Mouse (Mus musculus) Patski (cell line): ENCODE measurements around the gene Snx6. TPM values are rescaled to one million over a fixed set of nuclear protein-coding genes. Genes with fewer than 3 reads are reported as not detected.

ENCODE experiments used
- ATAC-seq: fragments of 100-300 bp; one replicate; pipeline ENCODE4 v1.8.0; 2021
- CTCF ChIA-PET: fragments of 350-600 bp; sonication (Branson Sonifier 250); formaldehyde crosslinking; loops from one replicate; lab custom pipeline; 2022; ENCODE audit warnings: inconsistent platforms; lab: Charles Lee
- POLR2A ChIA-PET: fragments of 350-600 bp; sonication (Branson Sonifier 250); formaldehyde crosslinking; loops from one replicate; lab custom pipeline; 2022; ENCODE audit warnings: antibody characterized with exemption, inconsistent platforms; lab: Charles Lee
- DNase-seq: peaks from one replicate; pipeline ENCODE4 v3.0.0-alpha.2; 2011; ENCODE audit warnings: low read depth, low spot score
- H3K27me3 ChIP-seq: fragments of 371-371 bp; one replicate; pipeline ENCODE4 v1.5.1; 2021
- CTCF ChIP-seq: fragments of 100-300 bp; IDR thresholded peaks from one replicate; pipeline ENCODE4 v1.5.1; 2021
- in situ Hi-C: fragments of 300-500 bp; cut with MboI; formaldehyde crosslinking; loops from 3 replicates; pipeline ENCODE4 v1.11.1; 2018; ENCODE audit warnings: low pct_unique_long_range_greater_than_20kb, mixed read lengths
- polyA plus RNA-seq: library from polyadenylated mRNA; unstranded; gene quantifications from one replicate; pipeline ENCODE4 v1.2.3, GENCODE M21; 2021

The Snx6 gene
- polyA plus RNA-seq, 1 experiment from 2014 or later: 114 TPM

DNA sequence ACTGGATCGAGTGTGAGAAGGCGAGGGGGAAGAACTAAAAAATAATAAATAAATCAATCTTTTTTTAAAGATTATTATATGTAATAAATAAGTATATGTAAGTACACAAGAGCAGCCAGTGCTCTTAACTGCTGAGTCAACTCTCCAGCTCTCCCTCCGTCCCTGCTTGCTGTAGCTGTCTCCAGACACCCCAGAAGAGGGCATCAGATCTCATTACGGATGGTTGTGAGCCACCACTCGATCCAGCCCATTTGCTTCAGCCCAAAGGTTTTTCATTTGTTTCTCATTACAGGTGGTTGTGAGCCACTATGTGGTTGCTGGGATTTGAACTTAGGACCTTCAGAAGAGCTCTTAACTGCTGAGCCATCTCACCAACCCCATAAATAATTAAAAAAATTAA is 34.4 kb upstream of the Snx6 start:
- TF ChIP-seq CTCF: no peak
- H3K27me3 ChIP-seq: no peaks in the 10 kb centered on the region
- CTCF ChIA-PET: interaction anchor here (1.1 to 1.7 kb wide), 8 partner anchors 9 to 58 kb away, joined by 3 to 13 read pairs (median 4); partner anchors contain the start of gene Cfl2
- ATAC-seq (no peak), DNase-seq (no peak)
- in situ Hi-C loops: loop anchor here (5.0 kb wide), 1 partner anchor 47 kb away; no protein-coding TSS in a partner anchor
- POLR2A ChIA-PET: no interaction called here

GRCm38 (mm10) chr12:54828043-54828442 is 32.5 kb upstream of the Snx6 start:
- in situ Hi-C loops: no loop called here
- ATAC-seq (no peak), DNase-seq (no peak)
- TF ChIP-seq CTCF: no peak
- ChIA-PET POLR2A (interaction anchor here (0.6 kb wide), 1 partner anchor 33 kb away, joined by 3 read pairs; no protein-coding TSS in a partner anchor), CTCF (no interaction called here)
- no peaks in the 10 kb centered on the region for H3K27me3 ChIP-seq

- peak; percentile 88 for TF ChIP-seq CTCF
- CTCF ChIA-PET: interaction anchor here (0.8 kb wide), 1 partner anchor 10 kb away, joined by 3 read pairs; no protein-coding TSS in a partner anchor
- H3K27me3 ChIP-seq: no peaks in the 10 kb centered on the region
- POLR2A ChIA-PET: no interaction called here
- ATAC-seq (no peak), DNase-seq (no peak)
- in situ Hi-C loops: no loop called here
These were observed 29.7 kb upstream of the Snx6 start for GRCm38 (mm10) chr12:54825202-54825601.

- in situ Hi-C loops: no loop called here
- CTCF ChIA-PET: interaction anchor here (1.9 kb wide), 1 partner anchor 13 kb away, joined by 5 read pairs; no protein-coding TSS in a partner anchor
- POLR2A ChIA-PET: no interaction called here
- ATAC-seq (no peak), DNase-seq (no peak)
- H3K27me3 ChIP-seq: no peaks in the 10 kb centered on the region
- no peak for TF ChIP-seq CTCF
These were observed 27.4 kb upstream of the Snx6 start for GRCm38 (mm10) chr12:54822836-54823426.

GRCm38 (mm10) chr12:54820684-54821161 is 25.2 kb upstream of the Snx6 start:
- POLR2A ChIA-PET: no interaction called here
- no peak for ATAC-seq
- in situ Hi-C loops: no loop called here

DNA sequence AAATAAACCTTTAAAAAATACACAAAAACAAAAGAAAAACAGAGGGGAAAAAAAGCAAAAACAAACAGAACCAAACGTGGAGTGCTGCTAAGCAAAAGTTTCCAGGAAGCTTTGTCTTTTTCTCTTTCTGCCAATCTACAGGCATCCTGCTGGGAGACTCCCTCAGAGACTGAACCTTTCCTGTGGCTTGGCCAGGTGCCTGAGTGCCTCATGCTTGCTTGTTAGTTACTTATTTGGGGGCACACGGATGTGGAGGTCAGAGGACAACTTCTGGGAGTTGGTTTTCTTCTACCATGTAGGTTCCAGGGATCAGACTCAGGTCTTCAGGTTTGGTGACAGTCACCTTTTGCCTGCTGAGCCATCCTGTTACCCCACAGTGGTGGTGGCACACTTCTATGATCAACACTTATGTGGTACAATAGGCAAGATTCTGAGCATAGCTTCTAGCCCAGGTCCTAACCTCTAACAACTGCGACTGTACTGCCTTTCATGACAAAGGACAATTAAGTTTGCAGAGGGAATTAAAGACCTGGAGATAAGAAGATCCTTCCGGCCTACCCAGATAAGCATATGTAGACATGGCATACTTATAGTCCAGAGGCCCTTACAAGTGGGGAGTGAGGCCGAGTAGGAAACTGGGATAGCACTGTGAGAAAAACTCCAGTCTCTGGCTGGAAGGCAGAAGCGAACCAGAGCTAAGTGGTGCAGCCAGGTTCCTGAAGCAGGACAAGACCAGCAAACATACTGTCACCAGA is 23.9 kb upstream of the Snx6 start:
- in situ Hi-C loops: no loop called here
- no peak for TF ChIP-seq CTCF
- POLR2A ChIA-PET: no interaction called here
- DNase-seq (peak; percentile 38), ATAC-seq (no peak)
- no peaks in the 10 kb centered on the region for H3K27me3 ChIP-seq
- CTCF ChIA-PET: interaction anchor here (1.0 kb wide), 1 partner anchor 31 kb away, joined by 3 read pairs; no protein-coding TSS in a partner anchor

More at GRCm38 (mm10) chr12:54820684-54821161, 25.2 kb upstream of the Snx6 start:
- no peak for DNase-seq
- H3K27me3 ChIP-seq: no peaks in the 10 kb centered on the region
- CTCF ChIA-PET: interaction anchor here (0.8 to 1.0 kb wide), 2 partner anchors 32 to 38 kb away, joined by 3 to 7 read pairs; no protein-coding TSS in a partner anchor
- no peak for TF ChIP-seq CTCF

DNA sequence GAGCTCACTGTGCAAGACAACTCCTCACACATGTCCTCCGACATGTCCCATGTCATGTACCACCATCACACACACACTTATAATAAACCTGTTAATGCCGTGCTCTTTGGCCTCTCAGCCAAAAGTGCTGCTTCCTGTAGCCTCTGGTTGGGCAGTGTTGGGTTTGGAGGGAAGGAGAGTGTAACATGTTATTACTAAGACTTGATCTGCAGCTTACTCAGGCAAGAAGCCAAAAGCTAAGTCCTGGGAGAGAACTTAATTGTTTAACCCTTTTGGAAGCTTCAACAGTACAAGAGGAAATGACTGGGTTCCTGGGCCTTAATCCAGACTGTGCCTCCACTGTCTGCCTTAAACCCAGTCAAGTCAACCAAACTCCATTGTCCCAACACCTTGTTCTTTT is 14.6 kb upstream of the Snx6 start:
- in situ Hi-C loops: no loop called here
- no peak for ATAC-seq

GRCm38 (mm10) chr12:54807481-54807880 is 12.0 kb upstream of the Snx6 start:
- POLR2A ChIA-PET: interaction anchor here (1.1 kb wide), 1 partner anchor 18 kb away, joined by 3 read pairs; no protein-coding TSS in a partner anchor
- CTCF ChIA-PET: interaction anchor here (0.6 kb wide), 1 partner anchor 528 kb away, joined by 3 read pairs; no protein-coding TSS in a partner anchor
- DNase-seq: no peak
- TF ChIP-seq CTCF: no peak
- in situ Hi-C loops: no loop called here
- no peak for ATAC-seq
- H3K27me3 ChIP-seq: no peaks in the 10 kb centered on the region

More for the DNA sequence above, 14.6 kb upstream of the Snx6 start:
- H3K27me3 ChIP-seq: no peaks in the 10 kb centered on the region
- ChIA-PET CTCF (interaction anchor here (1.6 kb wide), 1 partner anchor 13 kb away, joined by 5 read pairs; no protein-coding TSS in a partner anchor), POLR2A (no interaction called here)
- TF ChIP-seq CTCF: no peak
- no peak for DNase-seq

- in situ Hi-C loops: no loop called here
- peak; percentile 51 for ATAC-seq
These were observed 10.6 kb upstream of the Snx6 start for GRCm38 (mm10) chr12:54806131-54806530.

GRCm38 (mm10) chr12:54805254-54806002 is 9.9 kb upstream of the Snx6 start:
- ChIA-PET POLR2A (interaction anchor here (0.6 kb wide), 1 partner anchor 9 kb away, joined by 3 read pairs; no protein-coding TSS in a partner anchor), CTCF (no interaction called here)
- no peak for ATAC-seq
- no peak for TF ChIP-seq CTCF
- H3K27me3 ChIP-seq: no peaks in the 10 kb centered on the region
- in situ Hi-C loops: no loop called here
- no peak for DNase-seq

More at GRCm38 (mm10) chr12:54806131-54806530, 10.6 kb upstream of the Snx6 start:
- H3K27me3 ChIP-seq: no peaks in the 10 kb centered on the region
- ChIA-PET CTCF (no interaction called here), POLR2A (no interaction called here)
- no peak for TF ChIP-seq CTCF
- peak; percentile 28 for DNase-seq
